Mouse (Mus musculus): ENCODE results near the gene Ankrd13a. TPM values are rescaled to one million over a fixed set of nuclear protein-coding genes. Genes with fewer than 3 reads are reported as not detected.

Ankrd13a gene
- total and polyA plus RNA-seq, 3 experiments: 73.8 to 123 (median 89.4) TPM

- H3K36me3 ChIP-seq (replicated peaks in 1 of 2; ENCODE audit: control insufficient read depth in 1 of 2, insufficient read depth in 1 of 2, low read length in 1 of 2): peaks cover 71 to 87% of the 10 kb centered on the region in 2 experiments
- H3K4me3 ChIP-seq (replicated peaks in 1 of 3; ENCODE audit: low read depth in 2 of 3, low read length in 2 of 3, poor library complexity in 1 of 3): no peak overlapping the region
Observed at GRCm38 (mm10) chr5:114742998-114743696, 31.3 kb upstream of the Ankrd13a start.

GRCm38 (mm10) chr5:114743697-114744090, 30.8 kb upstream of the Ankrd13a start:
- no peak overlapping the region for H3K27ac ChIP-seq (ENCODE audit: insufficient read depth, low read depth)
- H3K4me1 ChIP-seq (ENCODE audit: control insufficient read depth in 1 of 2, insufficient read depth in 2 of 2): peaks cover 5 to 49% of the 10 kb centered on the region in 2 experiments
- peaks cover 70 to 87% of the 10 kb centered on the region in 2 experiments for H3K36me3 ChIP-seq (replicated peaks in 1 of 2; ENCODE audit: control insufficient read depth in 1 of 2, insufficient read depth in 1 of 2, low read length in 1 of 2)
- TF ChIP-seq SMC3 (IDR thresholded peaks at IDR 0.05; ENCODE audit: low read depth, low read length) (no peak), UBTF (IDR thresholded peaks at IDR 0.05; ENCODE audit: low read depth, low read length) (no peak), CTCF (conservative IDR thresholded peaks at IDR 0.05 in 1 of 2, IDR thresholded peaks at IDR 0.05 in 1 of 2; ENCODE audit: low read depth in 2 of 2, low read length in 2 of 2) (no peak), HCFC1 (IDR thresholded peaks at IDR 0.05; ENCODE audit: low read depth, low read length) (no peak), MXI1 (IDR thresholded peaks at IDR 0.05; ENCODE audit: low read depth, low read length) (no peak), JUN (IDR thresholded peaks at IDR 0.05; ENCODE audit: insufficient read depth, low read depth, low read length) (no peak), ZKSCAN1 (IDR thresholded peaks at IDR 0.05; ENCODE audit: borderline replicate concordance, low read depth, low read length) (no peak), TCF12 (IDR thresholded peaks at IDR 0.05; ENCODE audit: low read depth, low read length) (no peak), MAX (IDR thresholded peaks at IDR 0.05; ENCODE audit: low read length) (no peak), ZNF384 (IDR thresholded peaks at IDR 0.05; ENCODE audit: low read depth, low read length) (no peak), USF1 (IDR thresholded peaks at IDR 0.05; ENCODE audit: low read depth, low read length) (no peak)
- no peaks in the 10 kb centered on the region for H3K9me3 ChIP-seq (replicated peaks; ENCODE audit: low read length)
- in situ Hi-C loops (cut with MboI; ENCODE audit: low pct_ligation_motif_present, low pct_unique_long_range_greater_than_20kb, low sequenced_read_pairs) (no loop called here), dilution Hi-C loops (cut with MboI; ENCODE audit: extremely low pct_ligation_motif_present, extremely low pct_unique_long_range_greater_than_20kb, low sequenced_read_pairs) (no loop called here)
- no peak overlapping the region for H3K9ac ChIP-seq (ENCODE audit: insufficient read depth, low read depth)
- no peaks in the 10 kb centered on the region for H3K27me3 ChIP-seq (replicated peaks)
- H3K79me2 ChIP-seq (replicated peaks; ENCODE audit: control insufficient read depth, extremely low read depth, insufficient read depth, poor library complexity, severe bottlenecking): no peaks in the 10 kb centered on the region
- DNase-seq (ENCODE audit: extremely low read depth): no peak
- H3K4me2 ChIP-seq (ENCODE audit: insufficient read depth, low read depth, poor library complexity, severe bottlenecking): no peak overlapping the region
- no peak overlapping the region for H3K4me3 ChIP-seq (replicated peaks in 1 of 3; ENCODE audit: low read depth in 2 of 3, low read length in 2 of 3, poor library complexity in 1 of 3)

More at GRCm38 (mm10) chr5:114742998-114743696, 31.3 kb upstream of the Ankrd13a start:
- no peak overlapping the region for H3K4me2 ChIP-seq (ENCODE audit: insufficient read depth, low read depth, poor library complexity, severe bottlenecking)
- dilution Hi-C loops (cut with MboI; ENCODE audit: extremely low pct_ligation_motif_present, extremely low pct_unique_long_range_greater_than_20kb, low sequenced_read_pairs): no loop called here
- no peak overlapping the region for H3K27ac ChIP-seq (ENCODE audit: insufficient read depth, low read depth)
- no peaks in the 10 kb centered on the region for H3K9me3 ChIP-seq (replicated peaks; ENCODE audit: low read length)
- TF ChIP-seq ETS1 (conservative IDR thresholded peaks at IDR 0.05; ENCODE audit: low read depth, low read length): no peak
- TF ChIP-seq ZKSCAN1 (IDR thresholded peaks at IDR 0.05; ENCODE audit: borderline replicate concordance, low read depth, low read length): no peak
- TF ChIP-seq MAFK (IDR thresholded peaks at IDR 0.05; ENCODE audit: insufficient replicate concordance, low read length): no peak
- no peak for TF ChIP-seq TCF12 (IDR thresholded peaks at IDR 0.05; ENCODE audit: low read depth, low read length)
- TF ChIP-seq ZC3H11A (IDR thresholded peaks at IDR 0.05; ENCODE audit: low read depth, low read length): no peak
- no peak overlapping the region for H3K9ac ChIP-seq (ENCODE audit: insufficient read depth, low read depth)
- in situ Hi-C loops (cut with MboI; ENCODE audit: low pct_ligation_motif_present, low pct_unique_long_range_greater_than_20kb, low sequenced_read_pairs): no loop called here
- peaks cover 5 to 51% of the 10 kb centered on the region in 2 experiments for H3K4me1 ChIP-seq (ENCODE audit: control insufficient read depth in 1 of 2, insufficient read depth in 2 of 2)
- H3K27me3 ChIP-seq (replicated peaks): no peaks in the 10 kb centered on the region
- no peak for DNase-seq (ENCODE audit: extremely low read depth)
- H3K79me2 ChIP-seq (replicated peaks; ENCODE audit: control insufficient read depth, extremely low read depth, insufficient read depth, poor library complexity, severe bottlenecking): no peaks in the 10 kb centered on the region

All from CH12.LX (cell line).